Mouse (Mus musculus): ENCODE measurements around the gene Prm3.
A peak's percentile ranks its signal among the peaks of the same experiment; 100 is the strongest.

Gene Prm3

GRCm38 (mm10) chr16:10770531-10771325 is 20.0 kb downstream of the Prm3 start:
- DNase-seq (ENCODE audit: low spot score) = no peak

GRCm38 (mm10) chr16:10769661-10770060 is 21.1 kb downstream of the Prm3 start:
- DNase-seq (ENCODE audit: low spot score) = no peak

DNA sequence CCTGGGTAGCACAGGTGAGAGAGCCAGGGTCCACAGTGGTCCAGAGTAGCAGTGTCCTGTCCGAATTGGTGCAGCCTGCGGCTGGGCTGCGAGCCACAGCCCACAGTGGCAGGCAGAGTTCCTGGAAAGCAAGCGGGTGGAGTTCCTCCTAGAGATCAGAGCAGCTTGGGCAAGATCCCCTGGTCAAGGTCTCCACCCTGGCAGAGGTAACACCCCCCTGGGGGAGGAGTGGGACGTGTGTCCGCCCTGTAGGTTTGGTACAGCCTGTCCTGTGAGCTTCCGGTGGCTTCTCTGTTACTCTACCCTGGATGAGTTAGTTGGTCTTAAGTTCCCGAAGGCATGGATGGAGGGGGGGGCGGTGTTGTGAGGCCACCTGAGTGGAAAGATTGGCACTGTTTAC is 21.9 kb downstream of the Prm3 start:
- no peak for DNase-seq (ENCODE audit: low spot score)

DNA sequence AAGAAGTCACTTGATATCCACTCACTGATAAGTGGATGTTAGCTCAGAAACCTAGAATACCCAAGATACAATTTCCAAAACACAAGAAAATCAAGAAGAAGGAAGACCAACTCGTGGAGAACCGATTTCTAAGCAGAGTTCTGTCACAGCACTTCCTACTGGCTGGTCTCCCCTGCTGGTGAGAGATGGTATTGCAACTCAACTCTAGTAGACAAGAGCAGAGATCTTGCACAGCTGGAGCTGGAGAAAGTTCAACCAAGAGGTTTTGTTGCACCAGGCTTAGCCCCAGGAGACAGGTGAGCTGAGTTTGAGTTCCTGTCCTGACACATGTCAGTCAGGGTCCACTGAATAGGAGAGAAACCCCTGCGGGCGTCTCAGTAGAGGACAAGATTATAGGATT is 23.6 kb downstream of the Prm3 start:
- DNase-seq (ENCODE audit: low spot score) = peak; percentile 69

DNA sequence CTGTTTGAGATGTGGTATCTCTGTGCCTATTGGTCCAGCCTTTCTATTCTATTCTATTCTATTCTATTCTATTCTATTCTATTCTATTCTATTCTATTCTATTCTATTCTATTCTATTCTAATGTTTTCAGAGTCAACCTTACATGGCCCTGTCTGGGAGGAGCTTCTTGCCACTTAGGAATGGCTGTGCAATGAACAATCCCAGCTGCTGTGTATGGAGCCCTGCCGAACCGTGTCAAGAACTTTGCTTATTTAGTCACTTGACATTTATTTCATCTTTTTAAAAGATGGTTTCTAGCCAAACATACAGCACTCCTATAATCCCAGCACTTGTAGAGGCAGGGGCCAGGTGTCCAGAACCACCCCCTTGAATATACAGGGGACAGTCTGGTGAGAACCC is 26.4 kb downstream of the Prm3 start:
- no peak for DNase-seq (ENCODE audit: low spot score)

- DNase-seq (ENCODE audit: low spot score) = no peak
These were observed 27.0 kb downstream of the Prm3 start for GRCm38 (mm10) chr16:10763540-10764264.

GRCm38 (mm10) chr16:10762569-10763180 is 28.0 kb downstream of the Prm3 start:
- DNase-seq (ENCODE audit: low spot score) = no peak

DNA sequence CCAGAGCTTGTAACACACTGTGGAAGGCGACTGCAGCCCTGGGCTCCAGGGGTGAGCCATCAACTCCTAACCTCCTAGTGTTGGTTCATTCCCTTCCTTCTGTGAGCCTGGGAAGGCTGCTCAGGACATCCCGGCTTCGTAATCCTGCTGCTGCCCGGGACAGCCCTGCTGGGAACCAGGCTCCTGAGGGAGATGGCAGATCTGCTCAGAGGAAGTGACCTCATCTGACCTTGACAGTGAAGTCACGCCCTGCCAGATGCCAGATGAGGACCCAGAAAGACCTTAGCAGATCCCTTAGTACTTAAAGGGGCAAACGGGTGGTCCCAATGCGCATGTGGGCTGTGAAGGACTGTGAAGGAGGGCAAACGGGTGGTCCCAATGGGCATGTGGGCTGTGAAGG is 29.5 kb downstream of the Prm3 start:
- no peak for DNase-seq (ENCODE audit: low spot score)

- DNase-seq (ENCODE audit: low spot score) = no peak
These were observed 34.5 kb downstream of the Prm3 start for GRCm38 (mm10) chr16:10756168-10756567.

DNA sequence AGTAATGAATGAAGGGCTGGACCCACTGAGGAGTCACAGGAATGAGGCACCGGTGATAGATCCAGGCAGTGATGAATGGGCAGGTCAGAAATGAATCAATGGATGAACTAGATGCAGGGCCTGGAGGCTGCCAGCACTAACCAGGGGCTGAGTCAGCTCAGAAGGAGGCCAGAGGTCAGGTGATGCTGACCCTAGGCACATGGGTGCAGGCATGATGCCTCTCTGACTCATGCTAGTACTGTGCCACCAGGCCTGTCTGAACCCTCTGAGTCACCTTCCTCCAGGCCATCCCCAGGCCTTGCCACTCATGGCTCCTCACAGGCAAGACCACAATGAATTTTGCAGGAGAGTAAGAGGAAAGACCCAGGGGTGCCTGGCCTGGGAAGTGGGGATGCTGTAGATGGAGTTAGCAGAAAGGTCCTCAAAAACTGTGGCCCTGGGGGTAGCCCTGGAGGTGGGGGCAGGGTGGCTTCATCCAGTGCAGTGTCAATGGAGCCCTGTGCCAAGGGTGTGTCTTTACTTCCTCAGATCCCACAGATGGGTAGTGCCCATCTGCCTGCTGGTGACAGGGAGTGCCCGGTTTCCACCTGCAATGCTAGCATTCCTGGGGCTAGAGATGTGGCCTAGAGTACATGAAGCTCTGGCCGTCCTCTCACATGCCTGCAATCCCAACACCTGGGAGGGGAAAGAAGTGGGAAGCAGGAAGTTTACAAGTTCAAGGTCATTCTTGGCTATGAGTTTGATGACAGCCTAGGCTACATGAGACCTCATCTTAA is 36.0 kb downstream of the Prm3 start:
- no peak for DNase-seq (ENCODE audit: low spot score)

- DNase-seq (ENCODE audit: low spot score) = no peak
These were observed 40.9 kb downstream of the Prm3 start for GRCm38 (mm10) chr16:10749824-10750223.

GRCm38 (mm10) chr16:10749226-10749625 is 41.5 kb downstream of the Prm3 start:
- DNase-seq (ENCODE audit: low spot score) = no peak

DNA sequence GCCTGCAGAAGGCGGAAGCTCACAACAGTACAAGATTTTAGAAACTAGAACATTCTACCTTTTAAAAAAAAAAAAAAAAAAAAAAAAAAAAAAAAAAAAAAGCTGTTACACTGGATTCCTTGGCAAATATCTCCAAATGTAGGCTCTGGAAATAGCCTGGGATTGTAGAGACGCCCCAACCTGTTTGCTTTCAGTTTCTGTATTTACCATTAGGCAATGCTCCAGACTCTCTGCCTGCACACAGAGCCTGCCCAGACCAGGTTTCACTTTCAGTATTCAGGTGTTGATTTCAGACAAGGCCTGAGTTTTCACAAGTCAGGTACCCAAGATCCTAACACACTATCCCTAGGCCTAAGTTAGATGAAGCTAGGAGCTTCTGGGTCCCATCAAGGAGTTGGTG is 49.6 kb downstream of the Prm3 start:
- DNase-seq (ENCODE audit: low spot score) = no peak

All from ovary, postnatal 14 days (tissue).